Mouse (Mus musculus) thymus, postnatal 25 days (tissue): ENCODE results near the gene Gdpd3.
A peak's percentile ranks its signal among the peaks of the same experiment; 100 is the strongest.
"Not testable (repeated sequence)": the region's sequence is repeated elsewhere in the genome, so short reads cannot be mapped to it uniquely, and the experiment has no call there.

Experiments
- DNase-seq: peaks from one replicate; pipeline ENCODE4 v3.0.0; 2022

Gdpd3 gene

GRCm38 (mm10) chr7:126766201-126766600 lies at the start of gene Gdpd3:
Gdpd3 (plus strand) TSS chr7:126766334.
- DNase-seq = no peak

GRCm38 (mm10) chr7:126717566-126717965 lies 48.6 kb upstream of the Gdpd3 start:
- DNase-seq = no peak

DNA sequence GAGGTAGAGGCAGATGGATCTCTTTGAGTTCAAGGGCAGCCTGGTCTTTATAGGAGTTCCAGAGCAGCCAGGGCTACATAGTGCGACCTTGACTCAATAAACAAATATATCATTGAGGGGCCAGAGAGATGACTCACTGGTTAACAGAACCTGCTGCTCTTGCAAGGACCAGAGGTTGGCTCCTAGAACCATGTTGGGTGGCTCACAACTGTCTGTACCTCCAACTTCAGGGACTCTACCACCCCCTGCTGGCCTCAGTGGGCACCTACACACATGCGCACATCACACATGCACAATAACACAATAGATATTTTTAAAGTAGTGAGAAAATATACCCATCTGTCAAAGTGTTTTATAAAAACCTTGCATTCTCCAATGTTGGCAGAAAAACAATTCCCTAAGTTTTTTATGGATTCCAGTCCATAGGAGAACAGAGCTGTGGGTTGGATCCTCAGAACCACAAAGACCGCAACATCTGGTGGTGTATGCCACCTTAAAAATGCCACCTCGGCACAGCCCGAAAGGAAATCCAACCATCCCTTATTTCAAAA lies 47.3 kb upstream of the Gdpd3 start:
- DNase-seq = peak; percentile 49

- no peak for DNase-seq
Observed at GRCm38 (mm10) chr7:126721635-126722034, 44.5 kb upstream of the Gdpd3 start.

GRCm38 (mm10) chr7:126725077-126725476 lies 41.1 kb upstream of the Gdpd3 start:
- DNase-seq = no peak

- no peak for DNase-seq
Observed at GRCm38 (mm10) chr7:126725667-126726066, 40.5 kb upstream of the Gdpd3 start.

DNA sequence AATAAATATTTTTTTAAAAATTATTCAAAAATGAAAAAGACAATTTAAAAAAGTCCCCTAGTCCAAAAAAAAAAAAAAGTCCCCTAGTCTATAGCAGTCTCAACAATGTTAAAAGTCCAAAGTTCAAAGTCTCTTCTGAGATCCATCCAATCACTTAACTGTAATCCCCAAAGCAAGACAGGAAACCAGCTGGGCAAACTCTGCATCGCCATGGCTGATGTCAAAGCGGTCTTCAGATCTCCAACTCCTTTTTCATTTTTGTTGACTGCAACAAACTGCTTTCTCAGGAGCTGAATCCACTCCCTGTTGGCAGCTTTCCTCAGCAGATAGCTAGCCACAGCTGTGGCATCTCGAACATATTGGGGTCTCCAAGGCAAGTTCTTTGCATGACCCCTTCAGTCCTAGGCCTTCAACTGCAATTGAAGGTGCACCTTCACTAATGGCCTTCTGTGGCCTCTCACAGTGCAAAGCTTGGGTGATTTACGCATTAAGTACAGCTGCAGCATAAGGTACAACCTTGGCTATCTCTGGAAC lies 35.8 kb upstream of the Gdpd3 start:
- not testable (repeated sequence) for DNase-seq

DNA sequence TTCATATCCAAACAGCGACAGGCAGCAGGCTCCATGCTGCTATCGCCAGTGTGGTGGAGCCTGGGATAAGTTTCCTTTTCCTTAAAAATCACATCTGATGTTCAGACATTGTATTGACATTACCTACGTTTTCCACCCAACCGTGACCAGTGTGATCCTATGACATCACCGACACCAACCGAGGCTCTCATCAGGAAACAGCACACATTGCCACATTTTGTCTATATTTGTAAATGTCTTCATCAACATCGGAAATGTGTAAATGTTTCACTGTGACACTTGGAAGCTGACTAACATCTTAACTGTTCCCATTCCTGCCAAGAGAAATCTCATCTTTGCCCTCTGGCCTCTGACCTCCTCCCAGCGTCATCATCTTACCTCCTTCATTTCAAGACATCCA lies 30.0 kb upstream of the Gdpd3 start:
- DNase-seq = no peak

DNA sequence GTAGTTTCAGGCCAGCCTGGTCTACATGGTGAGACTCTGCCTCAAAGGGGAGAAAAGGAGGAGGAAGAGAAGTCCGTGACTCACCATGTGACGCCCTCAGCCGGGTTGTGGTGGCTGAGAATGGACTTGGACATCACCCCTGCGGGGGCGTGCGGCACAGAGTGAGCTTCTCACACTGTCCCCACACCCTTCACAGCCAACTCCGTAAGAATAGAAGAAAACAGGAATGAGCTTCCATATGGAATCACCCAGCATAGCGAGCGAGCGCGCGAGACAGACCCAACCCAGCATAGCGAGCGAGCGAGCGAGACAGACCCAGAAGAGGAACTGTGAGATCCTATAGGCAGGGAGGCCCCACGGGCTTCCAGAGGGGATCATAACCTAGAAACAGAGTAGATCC lies 26.6 kb upstream of the Gdpd3 start:
- DNase-seq = no peak

GRCm38 (mm10) chr7:126740132-126740735 lies 25.9 kb upstream of the Gdpd3 start:
- no peak for DNase-seq

DNA sequence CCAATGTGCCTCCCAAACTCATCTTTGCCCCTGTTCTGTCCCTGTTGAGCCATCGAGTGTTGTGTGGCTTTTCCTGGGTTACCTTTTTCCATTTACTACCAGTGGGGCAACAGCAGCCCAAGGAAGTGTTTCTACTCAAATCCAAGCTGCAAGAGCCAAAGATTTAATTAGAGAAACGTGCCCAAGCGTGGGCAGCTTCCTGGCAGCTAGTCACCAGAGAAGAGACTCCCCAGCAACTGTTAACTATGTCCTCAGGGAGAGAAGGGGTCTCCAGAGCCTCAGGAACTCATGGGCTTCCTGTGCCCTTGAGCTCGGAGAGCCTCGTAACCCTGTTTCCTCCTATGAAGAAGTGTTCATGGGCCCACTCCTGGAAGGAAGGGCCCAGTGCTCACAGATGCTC lies 25.2 kb upstream of the Gdpd3 start:
- no peak for DNase-seq

- no peak for DNase-seq
Observed at GRCm38 (mm10) chr7:126741452-126741851, 24.7 kb upstream of the Gdpd3 start.

DNA sequence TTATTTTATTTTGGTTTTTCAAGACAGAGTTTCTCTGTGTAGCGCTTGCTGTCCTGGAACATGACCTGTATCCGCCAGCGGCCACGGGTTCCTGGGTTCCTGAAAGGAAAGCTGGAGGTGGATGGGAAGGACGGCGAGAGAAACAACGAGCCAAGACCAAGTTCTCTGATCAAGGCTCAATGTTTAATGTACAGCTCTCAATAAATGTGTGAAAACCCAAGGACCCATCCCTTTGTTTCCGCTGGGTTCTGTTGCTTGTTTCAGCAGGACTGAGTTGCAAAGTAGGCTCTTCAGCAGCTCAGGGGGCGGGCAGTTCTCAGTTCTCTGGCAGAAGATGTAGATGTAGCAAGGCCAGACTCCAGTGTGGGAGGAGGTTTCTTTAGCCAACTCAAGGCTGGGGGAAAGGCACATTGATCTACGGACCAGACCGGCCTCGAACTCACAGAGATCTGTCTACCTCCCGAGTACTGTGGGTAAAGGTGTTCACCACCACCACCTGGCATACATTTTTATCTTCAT lies 24.1 kb upstream of the Gdpd3 start:
- DNase-seq = no peak

- no peak for DNase-seq
Observed at GRCm38 (mm10) chr7:126746066-126746465, 20.1 kb upstream of the Gdpd3 start.

DNA sequence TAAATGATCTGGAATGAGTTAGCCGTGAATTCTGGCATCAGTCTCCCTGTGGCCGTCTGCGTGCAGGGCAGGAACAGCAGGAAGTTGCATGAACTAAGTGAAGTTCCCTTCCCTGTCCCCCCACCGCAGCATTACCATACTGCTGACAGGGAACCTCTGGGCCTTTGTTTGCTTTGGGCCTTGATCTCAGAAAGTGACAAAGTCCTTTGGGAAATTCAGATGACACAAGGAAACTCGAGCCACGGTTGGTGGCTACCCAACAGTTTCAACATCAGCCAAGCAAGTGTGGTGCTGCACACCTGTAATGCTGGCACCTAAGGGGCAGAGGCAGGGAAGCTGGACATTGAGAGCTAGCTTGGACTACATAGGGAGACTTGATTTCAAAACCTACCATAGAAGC lies 19.3 kb upstream of the Gdpd3 start:
- no peak for DNase-seq

DNA sequence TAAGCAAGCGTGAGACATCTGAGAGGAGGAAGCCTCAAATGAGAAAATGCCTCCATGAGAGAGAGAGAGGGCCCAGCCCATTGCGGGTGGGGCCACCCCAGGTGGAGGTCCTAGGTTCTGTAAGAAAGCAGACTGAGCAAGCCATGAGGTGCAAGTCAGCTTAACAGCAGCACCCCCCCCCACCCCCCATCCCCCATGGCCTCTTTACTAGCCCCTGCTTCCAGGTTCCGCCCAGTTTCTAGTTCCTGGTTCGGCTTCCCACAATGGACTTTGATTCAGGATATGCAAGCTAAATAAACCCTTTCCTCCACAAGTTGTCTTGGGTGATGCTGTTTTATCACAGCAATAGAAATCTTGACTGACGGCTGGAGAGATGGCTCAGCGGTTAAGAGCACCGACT lies 17.3 kb upstream of the Gdpd3 start:
- no peak for DNase-seq

DNA sequence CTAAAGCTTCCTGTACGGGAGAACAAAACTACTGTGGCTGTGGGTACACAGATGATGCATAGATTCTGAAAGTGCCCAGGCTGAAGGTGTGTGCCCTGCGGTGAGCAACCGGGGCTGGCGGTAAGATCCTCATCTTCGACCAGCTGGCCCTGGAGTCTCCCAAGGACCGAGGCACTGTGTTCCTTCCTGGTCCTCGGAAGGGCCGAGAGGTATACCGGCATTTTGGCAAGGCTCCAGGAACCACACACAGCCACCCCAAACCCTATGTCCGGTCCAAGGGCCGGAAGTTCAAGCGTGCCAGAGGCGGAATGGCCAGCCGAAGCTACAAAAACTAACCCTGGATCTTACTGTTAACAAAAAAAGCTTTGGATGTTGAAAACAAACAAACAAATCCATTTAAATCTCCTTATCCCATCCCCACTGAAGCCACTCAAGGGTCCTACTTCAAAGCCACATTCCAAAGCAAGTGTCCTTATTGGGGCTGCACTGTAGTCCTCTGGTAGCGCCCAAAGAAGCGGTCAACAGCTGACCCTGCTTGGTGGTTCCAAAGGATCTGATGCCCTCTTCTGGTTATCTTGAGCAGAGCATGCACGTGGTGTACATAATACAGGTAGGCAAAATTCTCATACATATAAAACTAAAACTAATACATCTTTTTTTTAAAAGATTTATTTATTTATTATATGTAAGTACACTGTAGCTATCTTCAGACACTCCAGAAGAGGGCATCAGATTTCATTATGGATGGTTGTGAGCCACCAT lies 16.4 kb upstream of the Gdpd3 start:
- DNase-seq = no peak

DNA sequence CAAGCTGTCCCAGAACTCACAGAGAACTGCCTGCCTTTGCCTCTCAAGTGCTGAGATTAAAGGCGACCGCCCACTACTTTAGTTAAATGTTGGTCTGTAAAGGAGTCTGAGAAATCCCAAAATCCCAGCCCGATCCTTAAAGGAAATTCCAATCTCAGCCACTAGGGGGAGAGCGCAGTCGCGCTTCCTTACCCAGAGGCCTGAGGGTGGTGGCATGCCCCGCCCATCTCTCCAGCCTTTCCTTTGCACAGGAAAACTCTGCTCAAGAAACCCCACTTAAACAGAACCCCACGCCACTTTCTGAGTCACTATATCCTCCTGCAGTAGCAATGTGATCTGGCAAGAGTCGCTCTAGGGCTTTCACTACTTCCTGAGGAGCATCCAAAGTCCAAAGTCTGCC lies 11.3 kb upstream of the Gdpd3 start:
- peak; percentile 67 for DNase-seq

DNA sequence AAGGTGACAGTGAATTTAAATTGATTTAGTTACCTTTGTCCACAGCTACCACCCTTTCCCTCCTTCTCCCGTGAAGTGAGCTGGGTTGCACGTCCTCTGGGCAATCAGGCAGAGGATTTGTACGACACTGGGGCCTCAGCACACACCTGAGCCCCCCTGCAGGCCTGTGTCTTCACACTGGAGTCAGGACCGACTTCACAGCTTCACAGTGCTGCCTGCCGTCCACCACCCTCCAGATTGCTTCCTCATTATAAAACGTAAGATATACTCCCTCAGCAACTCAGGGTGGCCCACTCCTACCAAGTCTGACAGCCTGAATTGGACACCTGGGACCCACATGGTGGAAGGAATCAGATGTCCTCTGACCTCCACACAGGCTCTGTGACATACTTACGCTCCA lies 7.6 kb upstream of the Gdpd3 start:
- no peak for DNase-seq

DNA sequence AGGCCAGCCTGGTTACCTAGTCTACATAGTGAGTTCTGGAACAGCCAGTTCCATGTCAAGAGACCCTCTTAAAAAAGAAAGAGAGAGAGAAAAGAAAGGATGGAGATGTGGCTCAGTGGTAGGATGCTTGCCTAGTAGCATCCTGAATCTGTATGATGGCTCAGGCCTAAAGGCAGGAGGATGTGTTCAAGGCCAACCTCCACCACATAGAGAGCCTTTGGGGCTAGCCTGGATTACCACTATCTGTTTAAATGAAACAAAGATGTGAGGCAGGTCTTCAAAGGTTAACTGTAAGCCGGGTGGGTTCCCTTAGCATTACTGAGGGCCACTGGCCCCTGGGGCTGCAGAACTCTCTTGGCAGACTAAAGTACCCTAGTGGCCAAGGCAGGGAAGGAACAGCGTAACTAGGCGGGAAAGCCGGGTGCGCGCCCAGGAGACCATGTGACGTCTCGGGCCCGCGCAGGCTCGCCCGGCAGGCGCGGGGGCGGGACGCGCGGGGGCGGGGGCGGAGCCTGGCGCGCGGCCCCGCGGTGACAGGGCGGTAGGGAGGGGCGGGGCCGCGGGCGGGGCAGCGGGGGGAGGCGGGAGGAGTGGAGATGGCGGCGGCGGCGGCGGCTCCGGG lies 7.0 kb upstream of the Gdpd3 start, which contains the start of gene Mapk3:
TSS of gene Mapk3 (plus strand) at position 552 of the 622 bp plus-strand sequence.
- DNase-seq = peak; percentile 92

DNA sequence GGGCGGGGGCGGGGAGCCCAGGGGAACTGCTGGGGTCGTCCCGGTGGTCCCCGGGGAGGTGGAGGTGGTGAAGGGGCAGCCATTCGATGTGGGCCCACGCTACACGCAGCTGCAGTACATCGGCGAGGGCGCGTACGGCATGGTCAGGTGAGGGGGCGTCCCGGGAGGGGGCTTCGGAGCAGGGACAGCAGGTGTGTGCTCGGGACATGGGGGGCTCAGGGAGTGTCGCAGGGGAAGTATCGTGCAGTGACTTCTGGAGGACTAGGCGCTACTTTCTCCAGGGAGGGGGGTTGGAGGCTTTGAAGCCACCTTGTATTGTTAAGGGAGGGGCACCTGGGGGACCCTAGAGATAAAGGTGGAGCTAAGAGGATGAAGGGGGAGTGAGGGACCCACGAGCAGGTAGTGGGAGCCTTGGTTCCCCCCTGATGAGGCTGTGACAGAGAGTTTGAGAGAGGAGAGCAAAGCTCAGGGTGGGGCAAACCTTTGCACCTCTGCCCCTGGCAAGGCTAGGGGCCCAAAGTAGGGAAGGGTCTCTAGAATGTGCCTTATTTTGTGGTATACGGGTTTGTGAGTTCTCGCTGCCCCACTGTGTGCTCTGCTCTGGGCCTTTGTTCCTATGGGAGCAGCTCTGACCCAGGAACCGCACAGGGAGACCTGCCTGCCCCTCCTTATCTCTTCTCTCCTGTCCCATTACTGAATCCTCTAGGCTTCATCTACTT lies 6.3 kb upstream of the Gdpd3 start:
- no peak for DNase-seq

- no peak for DNase-seq
Observed at GRCm38 (mm10) chr7:126760391-126760802, 5.7 kb upstream of the Gdpd3 start.

DNA sequence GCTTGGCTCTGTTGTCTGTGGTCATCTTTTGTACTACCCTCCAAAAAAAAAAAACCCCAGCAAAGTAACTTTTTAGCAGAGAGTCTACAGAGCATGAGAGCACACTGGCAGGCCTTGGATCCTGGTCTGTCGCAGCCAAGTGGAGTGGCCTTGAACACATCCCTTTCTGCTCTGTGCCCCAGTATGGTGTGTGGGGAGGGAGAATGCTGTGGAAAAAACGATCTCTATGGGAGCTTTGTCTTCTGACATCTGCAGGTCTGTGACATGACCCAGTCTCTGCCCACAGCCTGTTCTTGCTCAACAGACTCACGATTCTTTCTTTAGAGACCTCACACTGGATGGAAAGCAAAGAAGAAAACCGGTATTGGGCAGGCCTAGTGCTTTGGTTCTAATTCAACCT lies 5.2 kb upstream of the Gdpd3 start:
- DNase-seq = no peak
